Mouse (Mus musculus): ENCODE data around the gene Foxc1. TPM values are rescaled to one million over a fixed set of nuclear protein-coding genes. Genes with fewer than 3 reads are reported as not detected.

The Foxc1 gene
- 1 to 10 TPM; 8.5 TPM for total RNA-seq (2021)

DNA sequence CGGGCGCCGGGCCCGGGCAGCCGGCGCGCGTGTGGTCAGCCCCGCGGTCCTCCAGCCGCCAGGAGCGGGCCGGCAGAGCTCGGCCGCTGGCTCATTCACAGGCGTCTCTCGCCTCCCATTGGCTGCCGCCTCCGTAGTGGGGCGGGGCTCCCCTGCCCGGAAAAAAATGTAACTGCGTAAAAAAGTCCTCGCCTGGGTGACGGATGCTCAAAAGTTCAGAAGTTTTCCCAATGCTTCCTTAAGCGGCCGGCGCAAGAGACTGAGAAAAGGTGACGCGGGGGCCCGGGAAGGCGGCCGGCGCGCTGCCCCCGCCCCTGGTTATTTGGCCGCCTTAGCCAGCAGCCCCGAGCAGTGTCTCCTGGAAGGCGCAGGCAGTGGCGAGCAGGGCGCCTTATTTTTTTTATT, at the start of gene Foxc1:
Foxc1 (plus strand) TSS at position 206 of the 405 bp plus-strand sequence.
- DNase-seq = peak; percentile 63
- intact Hi-C loops (cut with DNase I) = no loop called here

DNA sequence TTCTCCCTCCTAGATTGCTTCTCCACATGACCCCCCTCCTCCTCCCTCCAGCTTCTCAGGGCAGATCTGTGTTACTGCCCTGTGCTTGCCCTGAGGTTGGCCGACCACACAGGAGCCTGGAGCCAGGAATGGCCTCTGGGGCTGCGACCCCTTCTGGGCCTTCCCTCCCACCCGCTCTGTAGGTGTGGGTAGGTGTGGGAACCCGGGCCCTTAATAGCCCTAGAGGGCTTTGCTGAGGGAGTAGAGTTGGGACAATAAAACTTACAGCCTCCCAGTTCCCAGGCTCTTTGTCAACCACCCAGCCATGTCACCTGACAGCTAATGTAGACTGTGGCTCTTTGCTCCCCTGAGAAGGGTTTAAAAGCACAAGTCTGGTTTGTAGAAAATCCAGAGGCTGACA, 46.0 kb upstream of the Foxc1 start:
- intact Hi-C loops (cut with DNase I) = no loop called here
- no peak for DNase-seq

DNA sequence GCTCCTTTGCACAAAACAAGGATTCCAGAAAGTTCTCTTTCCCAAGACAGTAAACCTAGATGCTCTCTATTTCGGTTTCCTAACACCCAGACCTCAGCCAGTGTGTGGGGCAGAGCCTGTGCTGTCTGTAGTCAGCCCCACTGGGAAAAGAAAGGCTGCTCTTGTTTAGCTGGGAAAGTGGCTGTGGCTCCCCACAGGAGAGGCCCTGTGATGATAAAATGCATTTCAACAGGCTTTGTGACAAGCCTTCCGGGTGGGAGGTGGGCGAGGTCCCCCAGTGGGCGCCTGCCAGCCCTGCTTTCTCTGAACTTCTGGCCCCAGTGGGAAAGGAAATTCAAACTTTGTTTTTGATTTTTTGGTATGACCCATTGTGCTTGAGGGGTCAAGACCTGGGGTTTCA, 45.4 kb upstream of the Foxc1 start:
- no peak for DNase-seq
- intact Hi-C loops (cut with DNase I) = no loop called here

DNA sequence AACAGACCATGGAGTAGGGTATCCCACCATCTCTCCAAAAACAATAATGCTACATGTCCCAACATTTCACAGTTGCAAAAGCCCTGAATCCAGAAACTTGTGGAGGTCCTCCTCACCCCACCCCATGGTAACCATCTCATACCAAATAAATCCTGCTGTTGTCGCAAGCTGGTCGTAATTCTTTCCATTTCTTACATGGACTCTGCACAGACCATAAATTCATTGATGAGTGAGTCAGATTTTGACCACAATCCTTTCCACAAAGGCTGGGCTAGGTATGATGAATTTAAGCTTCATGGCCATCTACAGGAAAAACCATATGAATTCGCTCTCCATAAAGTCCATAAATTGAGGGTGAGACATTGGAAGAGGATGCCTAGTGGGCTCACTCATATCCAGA, 42.0 kb upstream of the Foxc1 start:
- DNase-seq = no peak
- intact Hi-C loops (cut with DNase I) = no loop called here

DNA sequence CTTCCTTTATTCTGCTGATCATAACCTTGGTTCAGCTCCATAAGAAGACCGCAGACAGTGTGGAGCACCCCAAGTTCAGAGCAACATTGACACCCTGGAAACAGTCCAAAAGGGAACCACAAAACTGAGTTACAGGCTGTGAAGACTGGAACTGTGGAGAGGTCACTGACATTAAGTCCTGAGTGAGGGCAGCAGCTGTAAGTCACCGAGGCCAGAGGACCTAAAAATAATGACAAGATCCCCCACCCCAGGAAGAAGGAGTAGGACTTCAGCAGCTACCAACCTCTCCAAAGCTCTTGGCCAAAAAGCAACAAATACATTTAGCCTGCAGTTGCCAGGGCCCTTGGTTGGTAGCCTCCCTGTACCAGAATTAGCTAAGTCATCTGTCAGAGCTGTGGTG, 40.9 kb upstream of the Foxc1 start:
- DNase-seq = no peak
- intact Hi-C loops (cut with DNase I) = no loop called here

DNA sequence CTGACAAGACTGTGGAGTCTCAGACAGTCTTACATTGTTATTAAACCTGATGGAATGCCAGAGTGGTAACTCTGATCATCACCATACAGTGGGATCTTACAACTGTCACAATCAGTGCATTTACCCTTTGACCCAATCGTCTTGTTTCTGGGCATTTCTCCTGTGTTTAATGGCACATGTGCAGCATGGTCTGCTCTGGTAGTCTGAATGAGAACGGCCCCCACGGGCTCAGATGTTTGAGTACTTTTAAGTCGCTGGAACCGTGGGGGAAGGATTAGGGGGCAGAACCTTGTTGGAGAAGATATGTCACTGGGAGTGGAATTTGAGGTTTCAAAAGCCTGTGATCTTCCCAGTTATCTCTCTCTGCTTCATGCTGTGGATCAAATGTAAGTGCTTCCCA, 33.6 kb upstream of the Foxc1 start:
- intact Hi-C loops (cut with DNase I) = no loop called here
- DNase-seq = no peak

DNA sequence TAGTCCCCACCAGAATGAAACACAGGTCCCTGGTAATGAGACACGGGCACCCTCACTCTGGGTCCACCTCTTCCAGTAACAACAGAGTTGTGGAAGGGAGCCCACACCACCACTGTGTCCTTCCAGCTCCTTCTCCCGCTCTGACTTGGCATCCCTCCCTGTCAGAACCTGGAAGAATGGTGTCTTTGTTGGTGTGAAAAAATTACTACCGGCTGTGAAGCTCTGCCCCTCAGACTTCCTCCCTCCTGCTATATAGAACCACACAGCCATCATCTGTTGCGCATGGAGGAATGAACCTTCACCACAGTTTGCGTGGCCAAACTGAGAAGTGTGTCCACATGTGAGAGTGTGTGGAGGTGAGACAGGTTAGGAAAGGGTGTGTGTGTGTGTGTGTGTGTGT, 30.7 kb upstream of the Foxc1 start:
- intact Hi-C loops (cut with DNase I) = no loop called here
- DNase-seq = no peak

DNA sequence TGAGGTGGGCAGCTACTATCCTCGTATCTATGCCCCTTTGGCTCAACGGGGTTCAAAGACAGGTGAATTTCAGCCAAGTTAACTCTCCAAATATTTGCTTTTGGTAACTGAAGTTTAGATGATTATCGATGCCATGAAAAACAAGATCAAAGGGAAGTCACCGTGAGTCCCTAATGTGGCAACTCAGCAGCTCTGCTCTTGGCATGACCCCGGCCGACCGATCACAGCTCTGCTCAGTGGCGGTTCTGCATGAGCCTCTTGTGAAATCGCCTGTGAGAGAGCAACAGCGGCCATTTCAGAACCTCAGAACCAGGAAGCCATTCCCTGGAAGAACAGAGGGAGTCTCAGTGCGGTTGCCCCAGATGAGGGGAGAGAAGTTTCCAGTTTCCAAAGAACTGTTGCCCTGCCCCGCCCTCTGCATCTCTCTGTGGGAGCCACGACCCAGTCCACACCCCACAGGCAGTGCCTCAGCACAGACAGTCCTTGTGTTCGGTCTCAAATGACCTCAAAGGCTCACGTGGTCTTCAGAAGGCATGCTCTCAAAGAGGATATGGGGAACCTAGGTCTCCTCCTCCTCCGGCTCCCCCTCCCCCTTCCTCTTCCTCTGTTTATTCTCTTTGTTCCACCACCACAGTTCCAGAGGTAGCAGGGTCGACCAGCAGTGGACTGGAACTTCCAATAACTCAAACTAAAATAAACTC, 27.0 kb upstream of the Foxc1 start:
- DNase-seq = no peak
- intact Hi-C loops (cut with DNase I) = no loop called here

DNA sequence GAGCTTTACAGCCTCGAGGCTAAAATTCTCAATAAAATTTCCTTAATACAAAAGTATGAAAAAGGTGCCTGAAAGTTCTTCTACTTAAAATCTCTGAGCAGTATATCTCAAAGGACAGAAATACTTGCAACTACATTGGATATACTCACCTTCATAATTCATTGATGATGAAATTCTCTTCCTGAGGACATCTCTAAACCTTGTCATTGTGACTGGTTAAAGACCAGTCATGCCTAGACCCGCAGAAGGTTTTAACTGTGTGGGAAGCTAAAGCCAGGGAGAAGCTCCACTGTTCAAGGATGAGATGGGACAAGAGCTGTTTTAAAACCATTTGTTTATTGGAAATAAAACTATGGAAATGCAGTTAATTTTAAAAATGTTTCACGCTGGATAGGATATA, 26.1 kb upstream of the Foxc1 start:
- intact Hi-C loops (cut with DNase I) = no loop called here
- DNase-seq = no peak

DNA sequence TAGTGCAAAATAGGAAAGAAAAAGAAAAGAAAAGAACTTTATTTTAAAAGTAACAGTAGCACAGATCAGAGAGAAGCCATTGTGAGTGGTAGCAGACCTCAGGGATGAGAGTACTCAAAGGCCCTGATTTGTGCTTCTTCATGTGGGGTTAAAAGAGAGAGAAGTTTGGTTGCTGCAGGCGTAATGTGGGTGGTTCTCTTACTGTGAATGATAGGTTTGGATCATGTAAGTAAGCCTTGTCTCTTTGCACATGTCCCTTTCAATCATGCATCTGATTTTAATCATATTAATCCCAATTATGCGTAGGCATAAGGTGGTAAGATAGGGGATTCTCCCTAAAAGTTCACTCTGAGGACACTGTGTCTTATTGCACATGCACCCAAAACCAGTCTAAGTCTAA, 24.4 kb upstream of the Foxc1 start:
- no peak for DNase-seq
- intact Hi-C loops (cut with DNase I) = no loop called here

DNA sequence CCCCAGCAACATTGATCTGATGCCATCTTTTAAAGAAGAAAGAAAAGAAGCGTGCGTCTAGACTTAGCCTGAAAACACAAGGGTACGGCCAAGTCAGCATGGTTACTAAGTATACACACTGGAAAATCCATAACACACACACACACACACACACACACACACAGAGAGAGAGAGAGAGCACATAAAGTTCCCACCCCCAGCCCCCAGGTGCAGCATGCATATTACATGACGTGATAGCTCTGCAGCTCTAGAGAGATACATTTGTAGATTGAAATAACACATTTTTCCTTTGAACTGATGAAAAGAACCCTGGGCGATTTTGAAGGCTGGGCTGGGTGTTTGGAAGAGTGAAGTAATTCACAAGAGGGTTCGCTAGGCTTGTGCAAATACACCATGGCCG, 21.7 kb upstream of the Foxc1 start:
- intact Hi-C loops (cut with DNase I) = no loop called here

DNA sequence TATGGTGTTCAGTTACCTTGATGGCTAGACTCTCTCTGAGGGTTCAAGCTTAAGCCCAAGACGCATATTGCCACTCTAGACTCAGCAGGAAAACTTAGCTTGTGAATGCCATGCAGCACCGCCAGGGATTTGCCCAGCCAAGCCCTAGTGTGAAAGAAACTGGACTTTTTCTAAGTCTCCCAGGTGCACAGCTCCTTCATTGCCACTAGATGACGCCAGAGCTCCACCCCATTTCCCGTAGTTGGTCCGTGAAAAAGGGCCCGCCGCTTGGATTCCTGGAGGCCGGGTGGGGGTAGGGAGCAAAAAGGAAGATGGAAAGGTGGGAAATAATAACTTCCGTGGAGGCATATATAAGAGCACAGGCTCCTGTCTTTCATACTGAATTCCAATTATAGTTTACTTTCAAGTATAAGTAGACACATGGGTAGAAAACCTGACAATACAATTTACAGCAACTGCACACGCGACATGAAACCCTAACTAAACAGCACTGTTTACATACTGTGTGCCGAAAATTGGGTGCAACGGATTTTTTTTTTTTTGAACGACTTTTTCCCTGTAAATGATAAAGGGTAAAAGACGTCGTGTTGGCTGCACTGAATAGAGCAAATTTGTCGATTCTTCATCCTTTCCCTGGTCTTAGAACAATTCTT, 13.8 kb upstream of the Foxc1 start:
- DNase-seq = peak; percentile 63
- intact Hi-C loops (cut with DNase I) = no loop called here

More for the DNA sequence above, 21.7 kb upstream of the Foxc1 start:
- no peak for DNase-seq

DNA sequence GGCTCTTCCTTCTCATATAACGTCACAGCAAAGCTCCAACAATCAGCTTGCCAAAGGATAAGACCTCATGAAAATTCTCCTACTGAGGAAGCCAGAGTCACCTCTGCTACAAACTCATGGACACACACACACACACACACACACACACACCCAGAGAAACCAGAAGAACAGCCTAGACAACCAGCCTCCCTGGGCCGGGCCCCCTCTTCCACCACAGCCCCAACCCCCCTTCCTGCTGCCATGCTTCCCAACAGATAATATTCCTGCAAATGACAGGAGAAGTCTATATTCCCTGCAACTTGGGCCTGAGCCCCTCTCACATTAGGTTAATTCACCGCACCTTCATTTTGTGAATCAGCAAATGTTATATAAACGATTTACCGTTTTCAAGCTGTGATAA, 13.3 kb upstream of the Foxc1 start:
- intact Hi-C loops (cut with DNase I) = no loop called here
- DNase-seq = no peak

DNA sequence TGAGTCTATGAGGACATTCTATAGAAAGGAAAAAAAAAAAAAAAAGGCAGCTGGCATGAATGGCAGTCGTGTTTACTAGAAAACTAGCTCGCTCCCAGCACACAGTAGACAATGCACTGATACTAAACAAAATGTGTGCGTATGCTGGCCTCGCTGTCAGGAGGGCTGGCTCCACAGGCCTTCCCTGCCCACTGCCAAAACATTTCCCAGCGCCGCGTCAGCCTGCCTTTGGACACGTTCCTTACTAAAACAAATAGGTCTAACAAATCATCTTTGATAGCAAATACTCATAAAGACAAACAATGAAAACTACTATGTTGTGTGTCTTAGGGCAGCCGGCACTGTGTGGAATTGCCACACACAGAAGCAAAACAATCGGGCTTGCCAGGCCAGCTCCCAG, 9.1 kb upstream of the Foxc1 start:
- intact Hi-C loops (cut with DNase I) = loop anchor here (5.0 kb wide), 2 partner anchors 695 to 885 kb away; no protein-coding TSS in a partner anchor
- no peak for DNase-seq

DNA sequence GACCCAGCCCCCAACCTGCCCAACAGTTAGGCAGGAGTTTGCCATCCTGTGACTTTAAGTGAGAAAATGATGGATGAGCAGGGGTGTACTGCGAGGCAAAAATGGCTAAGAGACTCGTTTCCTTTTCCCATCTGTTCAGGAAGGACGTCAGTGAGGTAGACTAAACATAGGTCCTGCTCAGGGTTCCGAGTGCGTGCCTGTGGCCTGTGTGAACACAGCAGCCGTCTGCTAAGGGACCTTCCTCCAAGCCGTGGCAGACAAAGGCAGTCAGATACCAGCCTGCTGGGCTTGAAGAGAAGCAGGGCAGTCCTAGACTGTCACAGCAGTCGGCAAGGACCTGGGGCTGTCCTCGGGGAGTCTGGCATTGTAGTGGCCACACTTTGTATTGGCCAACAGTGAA, 8.4 kb upstream of the Foxc1 start:
- intact Hi-C loops (cut with DNase I) = loop anchor here (5.0 kb wide), 2 partner anchors 694 to 884 kb away; no protein-coding TSS in a partner anchor

DNA sequence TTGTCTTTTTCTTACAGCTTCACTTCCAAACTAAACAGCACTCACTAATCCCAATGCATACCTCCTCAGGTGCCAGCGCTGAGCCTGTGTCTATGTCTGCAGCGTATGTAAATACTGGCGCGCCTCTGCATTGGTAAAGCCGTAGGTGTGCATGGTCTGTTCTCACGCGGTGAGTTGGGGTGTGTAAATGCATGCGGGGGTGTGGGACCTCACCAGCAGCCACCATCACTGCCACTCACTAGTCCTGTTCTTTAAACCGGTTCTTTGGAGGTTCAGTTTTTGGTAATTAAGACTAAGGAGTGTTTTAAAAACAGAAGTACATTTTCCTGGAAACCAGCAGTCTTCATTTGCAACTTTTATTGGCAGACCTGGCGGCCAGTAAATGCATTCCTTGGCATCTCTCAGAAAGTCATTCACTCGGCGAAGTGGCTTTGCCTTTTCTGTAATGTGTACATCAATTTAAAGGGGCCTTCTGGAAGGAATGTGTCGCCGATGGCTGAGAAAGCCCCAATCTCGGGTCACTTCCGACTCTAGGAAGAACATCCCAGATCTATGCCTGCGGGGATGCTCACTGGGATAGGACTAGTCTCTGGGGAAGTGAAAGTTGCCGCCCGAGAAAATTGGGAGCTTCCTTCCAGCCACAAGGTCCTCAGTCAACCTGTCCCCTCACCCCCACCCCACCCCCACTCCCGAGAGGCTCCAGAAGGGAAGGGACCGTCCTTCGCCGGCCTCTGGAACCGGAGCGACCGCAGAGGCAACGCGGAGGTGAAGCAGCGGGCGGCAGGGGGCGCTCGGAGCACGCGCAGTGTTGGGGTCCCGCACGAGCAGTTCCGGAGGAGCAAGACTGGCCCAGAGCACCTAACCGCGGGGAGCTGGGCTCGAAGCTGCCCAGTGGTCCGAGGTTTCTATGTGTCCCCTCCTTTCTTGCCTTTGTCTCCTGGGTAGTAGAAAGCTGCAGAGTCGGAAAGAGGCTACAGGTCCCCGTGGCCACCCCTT, 5.6 kb upstream of the Foxc1 start:
- DNase-seq = peak; percentile 90
- intact Hi-C loops (cut with DNase I) = loop anchor here (5.0 kb wide), 2 partner anchors 496 to 611 kb away; no protein-coding TSS in a partner anchor

More for the DNA sequence above, 8.4 kb upstream of the Foxc1 start:
- no peak for DNase-seq

DNA sequence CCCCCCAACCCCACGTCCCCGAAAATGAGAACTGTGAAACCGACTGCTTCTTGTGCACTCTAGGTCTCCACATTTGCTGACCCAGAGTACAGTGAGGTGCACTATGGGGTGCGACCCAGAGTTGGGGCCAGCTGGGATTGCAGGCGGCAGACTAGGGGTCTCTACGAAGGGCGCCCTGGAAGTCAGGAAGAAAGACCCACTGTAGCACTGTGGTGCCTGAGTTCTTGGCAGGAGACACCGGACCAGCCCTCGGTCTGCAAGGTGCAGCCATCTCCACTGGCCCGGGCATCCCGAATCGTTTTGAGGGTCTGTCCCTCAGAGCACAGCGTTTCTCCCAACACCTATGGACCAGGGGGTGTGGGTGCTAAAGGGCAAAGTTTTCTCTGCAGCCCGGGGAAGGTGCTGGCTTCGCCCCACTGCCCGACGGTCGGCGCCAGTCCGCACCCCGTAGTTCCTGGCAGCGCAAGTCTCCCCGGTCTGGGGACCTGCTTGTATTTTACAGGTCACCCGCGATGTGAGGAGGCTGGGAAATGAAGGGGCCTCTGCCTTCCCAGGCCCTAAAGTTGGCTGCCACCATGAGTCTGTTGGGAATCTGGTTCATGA, 4.6 kb upstream of the Foxc1 start:
- intact Hi-C loops (cut with DNase I) = loop anchor here (2.0 to 5.0 kb wide), 3 partner anchors 411 to 610 kb away; no protein-coding TSS in a partner anchor
- no peak for DNase-seq

DNA sequence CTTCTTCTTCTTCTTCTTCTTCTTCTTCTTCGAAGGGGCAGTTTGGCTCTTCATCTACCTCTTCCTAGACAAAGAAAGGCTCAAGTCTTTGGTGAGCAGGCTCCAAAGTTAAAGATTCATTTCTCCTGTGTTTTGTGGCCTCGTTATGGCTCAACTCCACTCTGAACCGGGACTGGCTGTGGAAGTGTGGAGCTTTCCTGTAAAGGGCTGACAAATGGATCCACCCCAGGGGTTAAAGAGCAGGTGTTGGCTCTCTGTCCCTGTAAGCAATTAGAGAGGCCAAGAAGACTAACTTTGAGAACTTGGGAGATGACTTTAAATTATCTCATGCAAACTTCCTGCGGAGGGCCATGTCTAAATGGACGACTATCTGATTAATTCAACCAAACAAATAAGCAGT, 4.0 kb upstream of the Foxc1 start:
- intact Hi-C loops (cut with DNase I) = loop anchor here (2.0 to 5.0 kb wide), 3 partner anchors 410 to 610 kb away; no protein-coding TSS in a partner anchor
- DNase-seq = no peak

DNA sequence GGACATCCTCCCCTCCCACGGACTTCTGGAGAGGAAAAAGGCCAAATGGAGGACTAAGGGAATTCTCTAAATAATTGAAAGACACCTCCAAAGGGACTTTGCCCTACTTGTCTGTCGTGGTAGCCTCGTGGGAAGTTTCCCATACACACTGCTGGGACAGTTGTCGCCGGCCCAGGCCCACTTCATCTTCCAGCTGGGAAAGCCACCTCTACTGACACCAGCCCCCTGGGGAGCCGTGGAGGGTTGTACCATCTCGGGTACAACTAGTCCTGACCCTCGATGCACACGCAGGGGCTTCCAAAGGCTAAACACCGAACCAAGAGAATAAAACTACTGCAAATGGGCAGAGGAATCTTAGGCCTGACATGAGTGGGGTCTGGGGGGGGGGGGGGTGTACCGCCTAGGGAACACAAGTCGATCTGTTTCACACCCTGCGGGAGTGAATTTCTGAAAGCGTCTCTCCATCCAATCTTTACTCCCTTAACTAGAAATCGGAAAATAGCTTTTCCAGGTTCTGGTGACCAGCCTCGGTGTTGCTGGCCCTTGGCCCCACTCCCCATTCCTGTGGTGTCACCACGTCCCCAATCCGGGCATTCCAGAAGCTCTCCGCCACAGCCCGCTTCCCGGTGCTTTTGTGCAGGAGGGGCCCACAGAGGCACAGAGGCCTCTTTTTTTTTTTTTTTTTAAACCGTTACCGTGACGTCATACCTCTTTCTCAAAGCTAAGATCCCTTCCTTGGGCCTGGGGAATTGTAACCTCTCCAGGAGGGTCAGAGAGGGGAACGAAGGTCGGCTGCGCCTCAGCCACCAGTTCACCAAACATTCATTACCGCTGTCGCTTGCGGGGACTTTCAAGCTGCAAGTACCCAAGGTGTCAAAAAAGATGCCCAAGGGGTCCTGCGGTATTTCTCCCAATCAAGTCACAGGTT, 3.0 kb upstream of the Foxc1 start:
- no peak for DNase-seq
- intact Hi-C loops (cut with DNase I) = loop anchor here (2.0 to 5.0 kb wide), 3 partner anchors 409 to 609 kb away; no protein-coding TSS in a partner anchor
